Mouse (Mus musculus): ENCODE measurements around the gene Ackr2. TPM values are rescaled to one million over a fixed set of nuclear protein-coding genes. Genes with fewer than 3 reads are reported as not detected.

Gene Ackr2
- polyA plus RNA-seq, 1 experiment from 2014 or later: 0.10 TPM

Other genes starting within 250 kb of the Ackr2 start
- 11.6 and 12.3 TPM in 2 replicates for gene Sec22c, start 192.9 kb upstream of the Ackr2 start, polyA plus RNA-seq (2014; fragmentation: Nextera tagmentation; extraction: Ambion mirVana)
- 96.0 and 109 TPM in 2 replicates for gene Ss18l2, start 188.0 kb upstream of the Ackr2 start, polyA plus RNA-seq (2014; fragmentation: Nextera tagmentation; extraction: Ambion mirVana)
- 59.7 and 61.2 TPM in 2 replicates for gene Nktr, start 179.2 kb upstream of the Ackr2 start, polyA plus RNA-seq (2014; fragmentation: Nextera tagmentation; extraction: Ambion mirVana)
- gene Zfp651, start 139.0 kb upstream of the Ackr2 start, polyA plus RNA-seq (2014; fragmentation: Nextera tagmentation; extraction: Ambion mirVana): 4.9 and 5.1 TPM in 2 replicates
- gene Klhl40, start 120.7 kb upstream of the Ackr2 start, polyA plus RNA-seq (2014; fragmentation: Nextera tagmentation; extraction: Ambion mirVana): 0.81 and 0.85 TPM in 2 replicates
- not detected in 2 replicates for gene Hhatl, start 105.8 kb upstream of the Ackr2 start, polyA plus RNA-seq (2014; fragmentation: Nextera tagmentation; extraction: Ambion mirVana)
- 0.18 and 1.3 TPM in 2 replicates for gene Ccdc13, start 58.9 kb upstream of the Ackr2 start, polyA plus RNA-seq (2014; fragmentation: Nextera tagmentation; extraction: Ambion mirVana)
- 135 and 136 TPM in 2 replicates for gene Higd1a, start 40.0 kb upstream of the Ackr2 start, polyA plus RNA-seq (2014; fragmentation: Nextera tagmentation; extraction: Ambion mirVana)
- not detected in 2 replicates for gene Cyp8b1, start 17.9 kb downstream of the Ackr2 start, polyA plus RNA-seq (2014; fragmentation: Nextera tagmentation; extraction: Ambion mirVana)
- gene Fam198a, start 52.6 kb downstream of the Ackr2 start, polyA plus RNA-seq (2014; fragmentation: Nextera tagmentation; extraction: Ambion mirVana): 0.35 and 0.38 TPM in 2 replicates
- 6.9 and 7.5 TPM in 2 replicates for gene Pomgnt2, start 98.8 kb downstream of the Ackr2 start, polyA plus RNA-seq (2014; fragmentation: Nextera tagmentation; extraction: Ambion mirVana)
- gene Snrk, start 218.9 kb downstream of the Ackr2 start, polyA plus RNA-seq (2014; fragmentation: Nextera tagmentation; extraction: Ambion mirVana): 23.2 and 26.3 TPM in 2 replicates